In genomic region chr13:104045108-104045507, GRCm38 (mm10) we compare ENCODE assay signal across 22 mouse cellular contexts.
DNase-seq lines count a peak whose midpoint lies in the region; ATAC-seq and TF ChIP-seq lines count a peak whose summit lies in the region.
"Had no signal": no experiment of that assay in that cellular context is flagged by ENCODE, and none has a peak within 500 bp of the region (broad histone marks: within the 10 kb centered on the region; RNA-seq: fewer than 3 reads in every experiment).

No protein-coding gene starts in this region.

- no peak for TF ChIP-seq POLR2A in CH12.LX (IDR thresholded peaks at IDR 0.05; ENCODE audit: low read depth, low read length)

- TF ChIP-seq CTCF in kidney, postnatal 0 days (IDR thresholded peaks at IDR 0.05; ENCODE audit: low read depth), result peak; percentile 36; the same call in 1 of the 2 replicates
- 0 out of 4 replicates have a peak, but pooled peaks of 1 of the 2 experiments have one; percentile 19 for TF ChIP-seq CTCF in CH12.LX (conservative IDR thresholded peaks at IDR 0.05 in 1 of 2, IDR thresholded peaks at IDR 0.05 in 1 of 2; ENCODE audit: low read depth in 2 of 2, low read length in 2 of 2)
- peak; percentile 18; the same call in 1 of the 2 replicates for TF ChIP-seq CTCF in liver, postnatal 0 days (IDR thresholded peaks at IDR 0.05; ENCODE audit: low read depth)

- ATAC-seq in kidney, postnatal 0 days (replicated peaks; ENCODE audit: low FRiP score, low read depth), result no peak
- ATAC-seq in common myeloid progenitor, adult 5-6 weeks (replicated peaks; ENCODE audit: low read depth, poor library complexity, severe bottlenecking), result peak; percentile 64
- ATAC-seq in liver, postnatal 0 days, result 0 out of 2 replicates have a peak, but pooled peaks have one; percentile 27

- no peak for DNase-seq in kidney, postnatal 0 days (ENCODE audit: low spot score)
- no peak for DNase-seq in kidney, postnatal 4 days
- DNase-seq in CH12.LX (ENCODE audit: extremely low read depth), result no peak
- no peak for DNase-seq in liver, postnatal 0 days
- DNase-seq in cerebellum, adult 9-10 months, result no peak
- DNase-seq in T-cell, adult 2 months (ENCODE audit: low spot score), result no peak
- DNase-seq: adrenal gland, postnatal 36 days; cerebellum, postnatal 14 days; gastrocnemius, postnatal 25 days; heart, adult 18-20 months; kidney, adult 18-20 months; lung, adult 18-20 months; lung, postnatal 14 days; midbrain, embryonic 14.5 days; thymus, adult 18-20 months had no signal

- no peak overlapping the region for H3K4me2 ChIP-seq in kidney, postnatal 0 days (ENCODE audit: low read length)
- no peak overlapping the region for H3K4me2 ChIP-seq in CH12.LX (ENCODE audit: insufficient read depth, low read depth, poor library complexity, severe bottlenecking)
- no peak overlapping the region for H3K4me2 ChIP-seq in liver, postnatal 0 days (ENCODE audit: low read depth, low read length)
- H3K4me2 ChIP-seq: embryonic facial prominence, embryonic 12.5 days; forebrain, embryonic 12.5 days; heart, embryonic 12.5 days; hindbrain, embryonic 12.5 days had no signal

- in situ Hi-C loops in CH12.LX (cut with MboI; ENCODE audit: low pct_ligation_motif_present, low pct_unique_long_range_greater_than_20kb, low sequenced_read_pairs), result loop anchor here (10.0 kb wide), 2 partner anchors 90 to 210 kb away; no protein-coding TSS in a partner anchor

- H3K79me2 ChIP-seq in CH12.LX (replicated peaks; ENCODE audit: control insufficient read depth, extremely low read depth, insufficient read depth, poor library complexity, severe bottlenecking), result no peaks in the 10 kb centered on the region

- dilution Hi-C loops in CH12.LX (cut with MboI; ENCODE audit: extremely low pct_ligation_motif_present, extremely low pct_unique_long_range_greater_than_20kb, low sequenced_read_pairs), result no loop called here

- no peak overlapping the region for H3K4me3 ChIP-seq in kidney, postnatal 0 days (replicated peaks; ENCODE audit: low read depth, low read length)
- no peak overlapping the region for H3K4me3 ChIP-seq in CH12.LX (replicated peaks in 1 of 3; ENCODE audit: low read depth in 2 of 3, low read length in 2 of 3, poor library complexity in 1 of 3)
- no peak overlapping the region for H3K4me3 ChIP-seq in liver, postnatal 0 days (ENCODE audit: low read depth, low read length)
- H3K4me3 ChIP-seq: embryonic facial prominence, embryonic 12.5 days; forebrain, embryonic 12.5 days; heart, embryonic 12.5 days; hindbrain, embryonic 12.5 days; megakaryocyte, embryonic 14.5 days; myocyte had no signal

- H3K27me3 ChIP-seq in kidney, postnatal 0 days (ENCODE audit: insufficient read depth, low read length), result no peaks in the 10 kb centered on the region
- no peaks in the 10 kb centered on the region for H3K27me3 ChIP-seq in CH12.LX (replicated peaks)
- H3K27me3 ChIP-seq in liver, postnatal 0 days (ENCODE audit: insufficient read depth, low read length), result no peaks in the 10 kb centered on the region
- H3K27me3 ChIP-seq: embryonic facial prominence, embryonic 12.5 days; forebrain, embryonic 12.5 days; heart, embryonic 12.5 days; hindbrain, embryonic 12.5 days; megakaryocyte, embryonic 14.5 days had no signal

- H3K36me3 ChIP-seq in kidney, postnatal 0 days (ENCODE audit: insufficient read depth, low read length), result no peaks in the 10 kb centered on the region
- peaks cover 21 to 61% of the 10 kb centered on the region in 2 experiments for H3K36me3 ChIP-seq in CH12.LX (replicated peaks in 1 of 2; ENCODE audit: control insufficient read depth in 1 of 2, insufficient read depth in 1 of 2, low read length in 1 of 2)
- no peaks in the 10 kb centered on the region; the same call in none of the 2 replicates for H3K36me3 ChIP-seq in liver, postnatal 0 days (replicated peaks; ENCODE audit: insufficient read depth, low read length)

- no peaks in the 10 kb centered on the region for H3K9me3 ChIP-seq in kidney, postnatal 0 days (replicated peaks; ENCODE audit: low read length)
- H3K9me3 ChIP-seq in CH12.LX (replicated peaks; ENCODE audit: low read length), result no peaks in the 10 kb centered on the region
- no peaks in the 10 kb centered on the region for H3K9me3 ChIP-seq in liver, postnatal 0 days (ENCODE audit: low read length)
- H3K9me3 ChIP-seq: embryonic facial prominence, embryonic 12.5 days; forebrain, embryonic 12.5 days; heart, embryonic 12.5 days; hindbrain, embryonic 12.5 days; megakaryocyte, embryonic 14.5 days had no signal

- TF ChIP-seq RAD21 in CH12.LX (IDR thresholded peaks at IDR 0.05; ENCODE audit: low read depth, low read length), result peak; percentile 18

- WGBS in kidney, postnatal 0 days, result 80% methylated on average over 4 of the region's 4 CpGs
- 31% methylated on average over 4 of the region's 4 CpGs for WGBS in liver, postnatal 0 days (ENCODE audit: insufficient replicate concordance)

- no peak for TF ChIP-seq EP300 in CH12.LX (IDR thresholded peaks at IDR 0.05; ENCODE audit: low read length)
- no peak for TF ChIP-seq EP300 in liver, postnatal 0 days (IDR thresholded peaks at IDR 0.05; ENCODE audit: low read depth)

- no peak overlapping the region for H3K9ac ChIP-seq in kidney, postnatal 0 days (ENCODE audit: low read depth, low read length)
- no peak overlapping the region for H3K9ac ChIP-seq in CH12.LX (ENCODE audit: insufficient read depth, low read depth)
- no peak overlapping the region for H3K9ac ChIP-seq in liver, postnatal 0 days (replicated peaks)
- H3K9ac ChIP-seq: embryonic facial prominence, embryonic 12.5 days; forebrain, embryonic 12.5 days; heart, embryonic 12.5 days; hindbrain, embryonic 12.5 days had no signal

- H3K27ac ChIP-seq in kidney, postnatal 0 days, result no peak overlapping the region
- H3K27ac ChIP-seq in CH12.LX (ENCODE audit: insufficient read depth, low read depth), result no peak overlapping the region
- H3K27ac ChIP-seq in liver, postnatal 0 days (ENCODE audit: low read depth), result no peak overlapping the region
- H3K27ac ChIP-seq: embryonic facial prominence, embryonic 12.5 days; forebrain, embryonic 12.5 days; hindbrain, embryonic 12.5 days had no signal

- H3K4me1 ChIP-seq in kidney, postnatal 0 days (replicated peaks; ENCODE audit: insufficient read depth, low read length), result no peaks in the 10 kb centered on the region
- H3K4me1 ChIP-seq in CH12.LX (ENCODE audit: control insufficient read depth in 1 of 2, insufficient read depth in 2 of 2), result peaks cover 10 to 67% of the 10 kb centered on the region in 2 experiments
- peaks cover 5% of the 10 kb centered on the region; the same call in 1 of the 2 replicates for H3K4me1 ChIP-seq in liver, postnatal 0 days (ENCODE audit: insufficient read depth)
- H3K4me1 ChIP-seq: forebrain, embryonic 12.5 days; heart, embryonic 12.5 days; hindbrain, embryonic 12.5 days had no signal

TF ChIP-seq in CH12.LX, 34 proteins besides CTCF, POLR2A, EP300 and RAD21:
- TF ChIP-seq BHLHE40 (IDR thresholded peaks at IDR 0.05; ENCODE audit: low read depth, low read length) (no peak), NELFE (IDR thresholded peaks at IDR 0.05; ENCODE audit: low read depth, low read length) (no peak), MEF2A (IDR thresholded peaks at IDR 0.05; ENCODE audit: borderline replicate concordance, low read depth, low read length) (no peak), JUND (conservative IDR thresholded peaks at IDR 0.05; ENCODE audit: low read depth, low read length) (no peak), PAX5 (IDR thresholded peaks at IDR 0.05; ENCODE audit: low read length) (no peak), GABPA (IDR thresholded peaks at IDR 0.05; ENCODE audit: insufficient replicate concordance, low read depth, low read length) (no peak), UBTF (IDR thresholded peaks at IDR 0.05; ENCODE audit: low read depth, low read length) (no peak), ELF1 (IDR thresholded peaks at IDR 0.05; ENCODE audit: low read depth, low read length) (no peak), ZC3H11A (IDR thresholded peaks at IDR 0.05; ENCODE audit: low read depth, low read length) (no peak), JUN (IDR thresholded peaks at IDR 0.05; ENCODE audit: insufficient read depth, low read depth, low read length) (no peak), MYC (IDR thresholded peaks at IDR 0.05; ENCODE audit: low read depth, low read length) (no peak), CHD1 (IDR thresholded peaks at IDR 0.05; ENCODE audit: low read depth, low read length) (no peak), RCOR1 (conservative IDR thresholded peaks at IDR 0.05; ENCODE audit: low read depth, low read length) (no peak), TBP (conservative IDR thresholded peaks at IDR 0.05; ENCODE audit: low read depth, low read length) (no peak), TCF12 (IDR thresholded peaks at IDR 0.05; ENCODE audit: low read depth, low read length) (no peak), USF2 (conservative IDR thresholded peaks at IDR 0.05; ENCODE audit: low read depth, low read length) (no peak), SMC3 (IDR thresholded peaks at IDR 0.05; ENCODE audit: low read depth, low read length) (no peak), ZNF384 (IDR thresholded peaks at IDR 0.05; ENCODE audit: low read depth, low read length) (no peak)
